Mouse (Mus musculus) heart, postnatal 0 days (tissue): ENCODE measurements around the gene Cyp4v3.

ENCODE experiments used
- CTCF ChIP-seq: IDR thresholded peaks from 2 replicates; pipeline ENCODE4 v1.5.1; 2016; ENCODE audit warnings: antibody characterized with exemption, control low read depth, low read depth
- EP300 ChIP-seq: IDR thresholded peaks from 2 replicates; pipeline ENCODE4 v1.6.1; 2016; ENCODE audit warnings: antibody characterized with exemption, low read depth

DNA sequence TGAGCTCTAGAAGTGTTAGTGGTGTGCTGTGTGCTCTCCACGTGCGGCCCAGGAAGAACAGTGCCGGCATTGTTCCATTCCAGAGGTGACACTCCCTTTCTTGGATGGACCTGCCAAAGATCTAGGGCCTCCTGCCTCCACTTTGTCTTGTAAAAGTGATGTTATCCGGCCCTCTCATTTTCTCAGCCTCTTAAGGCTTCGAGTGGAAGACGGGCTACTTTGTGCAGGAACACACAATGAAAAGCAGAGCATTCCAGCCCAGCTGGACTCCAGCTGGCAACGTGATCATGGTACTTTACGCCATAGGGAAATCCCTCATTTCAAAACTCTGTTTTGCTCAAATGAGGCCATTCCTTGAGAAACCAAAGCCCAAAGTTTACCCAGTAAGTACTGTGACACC, 66.0 kb downstream of the Cyp4v3 start:
- TF ChIP-seq EP300 (no peak), CTCF (no peak)
